Mouse (Mus musculus) NIH3T3 (cell line): ENCODE results near the gene Upk1a.

ENCODE experiments used
- DNase-seq: peaks from one replicate; pipeline ENCODE4 v3.0.0-alpha.2; 2012; ENCODE audit warnings: low read depth

Upk1a gene

GRCm38 (mm10) chr7:30612654-30613402 is at the start of gene Upk1a:
Gene Upk1a, minus strand, starts transcription at chr7:30612847.
- no peak for DNase-seq

DNA sequence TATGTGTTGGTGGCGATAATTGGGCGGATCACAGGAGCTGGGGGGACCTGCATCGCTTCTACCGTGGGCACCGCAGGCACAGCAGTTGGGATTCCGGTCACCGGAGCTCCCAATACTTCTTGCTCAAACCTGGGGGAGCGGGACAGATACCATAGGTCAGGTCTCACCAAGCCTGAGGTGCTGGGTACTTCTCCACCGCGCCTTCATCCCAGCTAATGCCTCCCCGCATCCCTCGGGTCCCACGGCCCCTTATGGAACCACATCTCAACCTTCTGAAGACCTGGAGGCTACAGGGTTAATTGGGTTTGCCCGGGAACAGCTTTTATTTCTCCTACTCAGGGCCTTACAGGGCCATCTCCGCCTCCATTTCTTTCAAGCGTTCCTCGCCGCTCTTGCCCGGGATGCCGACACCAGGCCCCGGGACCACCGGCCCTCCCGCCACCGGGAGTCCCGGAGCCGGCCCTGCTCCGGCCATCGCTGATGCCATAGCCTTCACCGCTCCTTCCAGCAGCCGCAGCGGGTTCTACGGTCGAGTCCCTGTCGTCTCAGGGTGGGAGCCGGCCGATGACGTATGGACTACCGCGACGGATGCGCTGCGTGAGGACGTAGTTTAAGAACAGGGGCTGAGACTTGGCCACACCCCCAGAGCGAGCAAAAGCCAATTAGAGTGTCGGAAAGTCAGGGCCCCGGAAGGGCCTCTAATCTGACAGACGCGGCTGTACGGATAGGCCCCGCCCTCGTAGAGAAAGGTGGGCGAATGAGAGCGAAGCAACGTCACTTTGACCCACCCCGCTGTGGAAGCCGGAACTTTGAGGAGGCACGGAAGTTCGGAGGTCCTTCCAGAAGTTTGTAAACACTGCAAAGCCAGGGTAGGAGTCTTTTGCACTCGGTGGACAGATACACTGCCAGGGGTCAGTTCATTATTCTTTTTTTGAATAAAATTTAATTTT is 37.2 kb upstream of the Upk1a start, which contains the start of gene Rbm42:
TSS of gene Rbm42 (minus strand) at position 727 of the 950 bp plus-strand sequence.
- peak; percentile 99 for DNase-seq

DNA sequence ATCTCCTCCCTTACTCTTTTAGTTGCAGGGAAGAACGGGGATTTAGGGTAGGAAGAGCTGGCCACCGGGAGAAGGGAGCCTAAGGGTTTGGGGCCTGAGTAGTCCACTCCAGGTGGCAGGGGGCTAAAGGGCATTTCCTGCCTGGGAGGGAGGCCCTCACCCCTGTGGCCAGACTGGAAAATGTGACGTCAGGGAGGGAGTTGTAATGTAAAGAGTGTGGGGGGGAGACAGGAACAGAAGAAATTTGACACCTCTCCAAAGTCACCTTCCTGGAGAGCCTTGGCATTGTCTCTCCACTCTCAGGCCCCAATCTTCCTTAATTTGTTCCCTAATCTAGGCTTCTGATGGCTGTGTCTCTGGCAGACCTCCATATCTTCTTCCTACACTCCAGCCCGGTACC is 26.4 kb upstream of the Upk1a start:
- DNase-seq = peak; percentile 14

- DNase-seq = no peak
Measured at GRCm38 (mm10) chr7:30636395-30636794, 23.7 kb upstream of the Upk1a start.

- DNase-seq = no peak
Measured at GRCm38 (mm10) chr7:30635752-30636151, 23.1 kb upstream of the Upk1a start, which contains the start of gene Etv2. Gene Etv2, minus strand, starts transcription at chr7:30635852.

DNA sequence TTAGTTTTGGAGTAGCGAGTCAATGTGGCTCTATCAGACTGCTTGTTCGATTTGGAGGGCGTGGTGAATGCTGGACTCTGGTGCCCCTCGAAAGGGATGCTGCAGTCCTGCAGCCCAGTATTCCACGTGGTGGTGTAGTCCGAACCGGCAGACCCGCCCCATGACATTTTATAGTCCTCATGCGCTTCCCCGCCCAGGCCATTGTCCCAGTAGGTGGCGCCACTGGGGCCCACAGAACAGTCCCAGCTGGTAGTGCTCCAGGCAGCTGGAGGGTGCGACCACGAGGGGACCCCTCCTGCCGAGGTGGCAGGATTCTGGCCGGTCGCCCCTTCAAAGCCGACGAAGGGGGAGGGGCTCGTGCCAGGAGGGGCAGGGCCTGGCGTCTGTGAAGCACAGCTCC is 22.0 kb upstream of the Upk1a start:
- peak; percentile 51 for DNase-seq

DNA sequence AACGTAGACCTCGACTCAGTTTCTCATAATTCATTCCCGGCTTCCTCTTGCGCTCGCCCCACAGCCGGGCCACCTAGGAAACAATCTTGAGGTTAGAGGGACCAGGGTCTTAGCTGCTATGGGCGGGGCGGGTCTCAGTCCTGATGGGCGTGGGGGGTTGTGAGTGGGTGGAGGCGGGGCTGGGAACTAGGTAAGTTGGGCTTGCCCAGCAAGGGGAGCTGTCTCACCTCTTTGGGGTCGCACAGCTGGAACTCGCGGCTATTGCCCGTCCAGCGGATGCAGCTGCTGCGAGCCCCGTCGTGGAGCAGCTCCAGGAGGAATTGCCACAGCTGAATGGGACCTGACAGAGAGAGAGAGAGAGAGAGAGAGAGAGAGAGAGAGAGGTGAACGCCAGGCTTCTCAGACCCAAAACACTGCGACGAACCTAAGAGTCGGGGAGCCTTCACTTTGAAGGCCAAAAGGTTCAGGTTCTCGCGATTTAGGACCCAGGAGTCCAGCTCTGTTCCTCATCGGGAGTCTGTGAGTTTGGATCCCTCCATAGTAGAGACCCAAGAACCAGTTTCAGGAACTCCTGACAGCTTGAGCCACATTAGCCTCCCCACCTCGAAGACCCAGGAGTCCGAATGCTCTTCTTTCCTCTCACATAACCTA is 21.2 kb upstream of the Upk1a start:
- DNase-seq = no peak

- DNase-seq = no peak
Measured at GRCm38 (mm10) chr7:30629013-30629412, 16.4 kb upstream of the Upk1a start.

DNA sequence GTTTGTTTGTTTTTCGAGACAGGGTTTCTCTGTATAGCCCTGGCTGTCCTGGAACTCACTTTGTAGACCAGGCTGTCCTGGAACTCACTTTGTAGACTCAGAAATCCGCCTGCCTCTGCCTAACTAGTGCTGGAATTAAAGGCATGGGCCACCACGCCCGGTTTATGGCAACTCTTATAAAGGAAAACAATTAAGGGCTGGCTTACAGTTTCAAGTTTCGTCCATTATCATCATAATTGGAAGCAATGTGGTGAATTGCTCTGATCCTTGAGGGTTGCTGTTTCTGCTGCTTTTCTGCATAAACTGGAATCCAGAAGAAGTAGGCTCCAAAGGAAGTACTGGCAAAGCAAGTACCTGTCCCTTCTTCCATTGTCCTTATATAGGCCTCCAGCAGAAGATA is 14.0 kb upstream of the Upk1a start:
- DNase-seq = no peak

DNA sequence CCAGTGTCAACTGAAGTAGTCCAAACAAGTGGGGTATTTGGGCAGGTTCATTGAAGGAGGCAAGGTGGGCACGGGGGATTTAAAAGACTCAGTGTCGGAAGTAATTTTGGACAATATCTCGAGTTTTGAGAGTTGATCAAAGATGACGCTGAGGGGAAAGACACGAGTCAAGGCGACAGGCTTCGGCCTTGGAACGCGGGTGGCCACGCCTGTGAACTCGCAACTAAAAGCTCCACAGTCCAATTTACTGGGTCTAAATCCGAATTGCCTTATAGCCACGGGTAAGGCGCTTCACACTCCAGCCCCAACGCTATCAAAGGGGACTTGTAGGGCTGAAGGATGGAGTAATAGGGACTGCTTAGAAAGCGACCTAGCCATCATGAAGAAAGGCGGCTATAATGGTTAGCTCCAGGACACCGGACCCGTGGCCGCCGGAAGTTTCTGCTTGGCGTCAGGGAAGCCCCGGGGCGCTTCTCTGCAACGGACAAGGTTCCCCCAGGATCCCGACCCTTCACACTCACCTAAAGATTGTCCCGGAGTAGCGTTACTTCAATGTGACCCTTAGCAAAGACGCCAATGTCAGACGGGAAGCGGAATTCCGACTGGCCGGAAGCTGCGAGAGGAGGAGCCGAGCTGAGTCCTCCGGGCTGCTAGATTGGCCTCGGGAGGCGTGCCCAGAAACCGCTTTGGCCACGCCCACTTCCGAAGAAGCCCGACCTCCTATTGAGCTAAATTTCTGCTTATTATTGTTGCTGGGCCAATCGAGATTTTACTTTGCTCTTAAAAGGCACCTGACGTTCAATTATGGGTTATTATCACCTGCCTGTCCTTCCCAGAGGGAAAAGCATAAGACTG is 13.1 kb upstream of the Upk1a start, which contains the start of gene Cox6b1:
TSS of gene Cox6b1 (minus strand) at position 622 of the 855 bp plus-strand sequence.
- peak; percentile 96 for DNase-seq

DNA sequence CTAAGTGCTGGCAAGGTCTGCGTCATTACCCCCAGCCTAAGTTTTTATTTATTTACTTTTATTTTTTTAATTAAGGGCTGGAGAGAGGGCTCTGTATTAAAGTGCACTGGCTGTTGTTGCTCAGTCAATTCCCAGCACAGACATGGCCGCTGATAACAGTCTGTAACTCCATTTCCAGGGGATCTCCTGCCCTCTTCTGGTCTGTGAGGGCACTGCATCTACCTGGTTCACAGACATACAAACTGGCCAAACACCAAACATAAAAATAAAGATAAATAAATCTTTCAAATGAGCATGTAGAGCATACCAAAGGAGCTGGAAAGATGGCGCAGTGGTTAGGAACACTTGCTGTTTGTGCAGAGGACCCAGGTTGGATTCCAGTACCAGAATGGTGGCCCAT is 6.6 kb upstream of the Upk1a start:
- peak; percentile 61 for DNase-seq

- DNase-seq = no peak
Measured at GRCm38 (mm10) chr7:30618658-30619057, 6.0 kb upstream of the Upk1a start.

GRCm38 (mm10) chr7:30615049-30615760 is 2.6 kb upstream of the Upk1a start:
- no peak for DNase-seq

GRCm38 (mm10) chr7:30614454-30614853 is 1.8 kb upstream of the Upk1a start:
- DNase-seq = peak; percentile 63

- peak; percentile 75 for DNase-seq
Measured at GRCm38 (mm10) chr7:30613529-30614112, 974 bp upstream of the Upk1a start.

- no peak for DNase-seq
Measured at GRCm38 (mm10) chr7:30610043-30610442, 2.6 kb downstream of the Upk1a start.

DNA sequence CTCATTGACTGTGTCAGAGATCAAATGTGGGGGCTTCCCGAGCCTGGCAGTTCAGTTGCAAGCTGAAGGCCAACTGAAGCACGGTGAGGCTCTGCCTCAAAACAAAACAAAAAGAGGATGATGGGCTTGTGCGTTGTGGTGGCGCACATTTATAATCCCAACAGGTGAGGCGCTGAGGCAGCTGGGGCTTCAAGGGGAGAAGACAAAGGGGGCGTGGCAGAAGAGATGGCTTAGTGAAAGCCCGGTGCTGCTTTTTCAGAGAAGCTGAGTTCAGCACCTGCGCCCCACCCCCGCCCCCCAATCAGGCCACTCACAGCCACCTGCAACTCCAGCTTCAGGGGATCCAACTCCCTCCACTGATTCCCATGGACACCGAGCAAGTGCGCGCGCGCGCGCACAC is 4.2 kb downstream of the Upk1a start:
- DNase-seq = no peak

DNA sequence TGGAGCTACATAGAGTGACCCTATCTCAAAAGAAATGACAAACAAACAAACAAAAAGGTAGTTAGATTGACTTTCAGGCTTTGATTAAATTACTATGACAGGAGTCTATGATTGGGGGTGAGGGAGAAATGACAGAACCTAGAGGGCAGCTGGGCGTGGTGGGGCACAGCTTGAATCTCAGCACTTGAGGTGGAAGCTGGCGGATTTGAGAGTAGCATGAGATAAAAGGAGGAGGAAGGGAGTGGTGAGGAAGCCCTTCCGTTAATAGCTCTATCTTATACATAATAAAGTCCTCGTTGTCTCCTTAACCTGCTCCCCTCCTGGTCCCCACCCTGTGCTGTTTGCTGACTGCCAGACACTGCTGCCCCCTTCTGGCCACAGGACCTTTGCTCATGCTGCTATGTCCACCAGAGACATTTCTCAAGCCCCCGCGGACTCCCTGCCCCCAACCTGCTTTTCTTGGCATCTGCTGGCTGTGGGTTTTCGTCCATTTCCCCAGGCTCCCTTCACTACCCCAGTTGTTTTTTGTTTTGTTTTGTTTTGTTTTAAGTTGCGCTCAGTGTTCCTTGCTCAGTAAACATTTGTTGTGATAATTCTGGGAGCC is 4.8 kb downstream of the Upk1a start:
- DNase-seq = peak; percentile 66

DNA sequence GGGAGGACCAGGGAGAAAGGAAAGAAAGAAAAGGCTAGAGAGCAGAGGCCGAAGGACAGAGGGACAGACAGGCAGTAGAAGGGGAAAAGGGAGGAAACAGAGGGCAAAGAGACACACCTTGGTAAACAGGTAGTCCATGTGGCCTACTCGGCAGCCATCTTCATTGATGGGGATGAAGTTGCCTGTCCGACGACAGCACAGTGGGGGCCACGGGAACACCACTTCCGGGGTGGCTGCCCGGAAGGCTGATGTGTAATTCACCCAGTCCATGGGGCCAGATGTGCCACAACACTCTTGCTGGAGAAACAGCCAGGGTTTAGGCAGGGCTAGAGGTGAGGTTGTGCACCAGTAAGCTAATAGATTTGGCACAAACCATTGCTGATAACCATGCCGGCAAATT is 7.7 kb downstream of the Upk1a start:
- DNase-seq = no peak

DNA sequence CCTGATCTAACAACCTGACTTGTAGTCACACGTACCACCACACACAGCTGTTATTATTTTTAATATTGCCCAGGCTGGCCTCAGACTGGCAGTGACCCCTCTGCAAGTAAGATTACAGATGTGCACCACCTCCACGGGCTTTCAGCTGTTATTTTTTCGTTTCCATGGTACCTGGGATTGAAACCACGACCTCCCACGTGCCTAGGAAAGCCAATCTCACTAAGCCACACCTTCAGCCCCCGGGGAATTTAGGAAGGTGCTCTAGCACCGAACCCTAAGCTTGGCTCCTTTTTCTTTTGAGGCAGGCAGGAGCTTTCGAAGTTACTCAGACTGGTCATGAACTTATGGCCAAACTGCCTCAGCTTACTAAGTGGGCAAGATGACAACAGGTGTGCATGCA is 8.2 kb downstream of the Upk1a start:
- no peak for DNase-seq
